Mouse (Mus musculus): Measurements from ENCODE around the gene Nup133. TPM values are rescaled to one million over a fixed set of nuclear protein-coding genes. Genes with fewer than 3 reads are reported as not detected.

Nup133 gene
- polyA plus RNA-seq, 1 experiment from 2014 or later = 42.1 TPM

DNA sequence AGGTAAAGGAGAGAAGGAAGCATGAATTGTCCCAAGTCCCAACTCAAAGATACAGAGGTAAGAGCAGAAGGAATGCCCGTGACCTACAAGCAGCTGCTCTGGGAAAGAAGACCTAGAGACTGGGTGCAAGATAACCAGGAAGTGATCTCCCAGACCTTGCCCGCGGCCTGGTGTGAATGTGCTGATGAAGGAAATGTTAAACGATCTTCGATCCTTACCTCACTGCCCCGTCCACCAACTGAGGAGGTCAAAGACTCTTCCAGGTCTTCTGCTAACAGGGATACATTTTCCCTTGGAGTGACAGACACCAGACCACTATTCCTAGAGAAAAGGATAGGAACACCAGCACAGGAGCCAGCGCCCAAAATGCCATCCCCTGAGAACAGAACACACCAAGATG lies 20.0 kb downstream of the Nup133 start:
- no peaks in the 10 kb centered on the region for H3K9me3 ChIP-seq (replicated peaks)
- H3K4me1 ChIP-seq = no peaks in the 10 kb centered on the region
- 93% methylated on average over 7 of the region's 7 CpGs for WGBS
- H3K27ac ChIP-seq = no peak overlapping the region
- H3K4me2 ChIP-seq (replicated peaks) = no peak overlapping the region
- no peak overlapping the region for H3K4me3 ChIP-seq
- no peak for ATAC-seq (ENCODE audit: low FRiP score)
- no peaks in the 10 kb centered on the region for H3K27me3 ChIP-seq
- peaks cover 71% of the 10 kb centered on the region for H3K36me3 ChIP-seq
- no peak overlapping the region for H3K9ac ChIP-seq

DNA sequence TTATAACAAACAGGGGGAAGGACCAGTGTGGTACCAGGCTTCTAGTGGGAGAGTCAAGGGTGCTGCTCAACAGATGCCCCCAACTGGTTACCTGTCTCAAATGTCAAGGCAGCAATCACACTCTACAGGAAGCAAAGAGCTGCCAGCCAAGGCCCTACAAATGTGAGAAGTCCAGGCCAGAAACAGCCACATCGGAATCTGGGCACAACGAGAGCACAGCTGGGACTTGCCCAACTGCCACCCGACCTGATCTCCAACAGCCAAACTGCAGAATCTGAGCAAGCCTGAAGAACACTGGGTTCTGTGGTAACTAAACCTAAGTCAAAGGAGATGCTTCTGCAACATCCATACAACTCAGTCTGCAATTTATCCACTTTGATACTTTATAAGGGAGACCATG lies 23.4 kb downstream of the Nup133 start:
- peaks cover 76% of the 10 kb centered on the region for H3K36me3 ChIP-seq
- no peak for ATAC-seq (ENCODE audit: low FRiP score)
- 92% methylated on average over 3 of the region's 3 CpGs for WGBS

DNA sequence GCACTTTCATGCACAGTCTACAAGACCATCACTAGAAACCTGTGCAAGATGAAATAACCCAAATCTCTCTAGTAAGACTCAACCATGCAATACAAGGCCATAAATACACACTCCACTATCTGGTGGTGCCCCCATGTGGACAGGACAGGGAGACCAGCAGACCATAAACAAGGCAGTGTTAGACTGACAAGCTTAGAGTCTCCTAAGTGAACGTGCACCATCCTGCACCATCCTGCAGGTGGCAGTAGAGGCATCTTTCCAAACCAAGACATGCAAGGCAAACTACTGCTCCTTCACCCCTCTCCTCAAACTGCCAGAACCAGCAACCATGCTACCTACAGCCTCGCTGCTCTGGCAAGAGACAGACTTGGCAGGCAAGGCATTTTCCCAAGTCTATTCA lies 24.3 kb downstream of the Nup133 start:
- H3K4me2 ChIP-seq (replicated peaks) = no peak overlapping the region
- no peaks in the 10 kb centered on the region for H3K4me1 ChIP-seq
- no peak overlapping the region for H3K9ac ChIP-seq
- H3K27me3 ChIP-seq = no peaks in the 10 kb centered on the region
- H3K36me3 ChIP-seq = peaks cover 76% of the 10 kb centered on the region
- peak; percentile 64; the same call in 1 of the 2 replicates for ATAC-seq (ENCODE audit: low FRiP score)
- no peaks in the 10 kb centered on the region for H3K9me3 ChIP-seq (replicated peaks)
- no peak overlapping the region for H3K27ac ChIP-seq
- H3K4me3 ChIP-seq = no peak overlapping the region
- WGBS = 16% methylated on average over 2 of the region's 2 CpGs

More for the DNA sequence above, 23.4 kb downstream of the Nup133 start:
- no peaks in the 10 kb centered on the region for H3K9me3 ChIP-seq (replicated peaks)
- H3K27ac ChIP-seq = no peak overlapping the region
- H3K4me3 ChIP-seq = no peak overlapping the region
- H3K27me3 ChIP-seq = no peaks in the 10 kb centered on the region
- no peaks in the 10 kb centered on the region for H3K4me1 ChIP-seq
- no peak overlapping the region for H3K9ac ChIP-seq
- H3K4me2 ChIP-seq (replicated peaks) = no peak overlapping the region

DNA sequence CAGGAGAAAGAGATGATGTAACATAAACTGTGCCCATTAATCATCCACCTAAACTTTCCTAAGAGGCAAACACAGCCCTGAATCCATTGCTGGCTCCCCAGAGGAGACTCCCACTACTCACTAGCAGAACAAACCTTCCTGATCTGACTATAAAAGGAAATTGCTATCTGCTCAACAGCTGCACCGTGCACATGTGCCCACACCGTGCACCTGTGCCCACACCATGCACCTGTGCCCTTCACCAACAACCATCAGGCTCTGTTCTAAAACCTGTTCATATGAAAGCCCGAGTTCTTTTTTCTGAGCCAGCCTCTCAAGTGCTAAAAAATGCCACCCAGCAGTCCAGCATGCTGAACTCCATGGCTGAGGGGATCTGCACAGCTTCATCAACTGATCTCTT lies 34.4 kb downstream of the Nup133 start:
- 97% methylated on average over 3 of the region's 3 CpGs for WGBS
- Histone ChIP-seq H3K27me3 (no peaks in the 10 kb centered on the region), H3K9ac (no peak overlapping the region), H3K9me3 (replicated peaks) (no peaks in the 10 kb centered on the region), H3K36me3 (peaks cover 87% of the 10 kb centered on the region), H3K27ac (no peak overlapping the region), H3K4me1 (no peaks in the 10 kb centered on the region), H3K4me2 (replicated peaks) (no peak overlapping the region), H3K4me3 (no peak overlapping the region)
- no peak for ATAC-seq (ENCODE audit: low FRiP score)

DNA sequence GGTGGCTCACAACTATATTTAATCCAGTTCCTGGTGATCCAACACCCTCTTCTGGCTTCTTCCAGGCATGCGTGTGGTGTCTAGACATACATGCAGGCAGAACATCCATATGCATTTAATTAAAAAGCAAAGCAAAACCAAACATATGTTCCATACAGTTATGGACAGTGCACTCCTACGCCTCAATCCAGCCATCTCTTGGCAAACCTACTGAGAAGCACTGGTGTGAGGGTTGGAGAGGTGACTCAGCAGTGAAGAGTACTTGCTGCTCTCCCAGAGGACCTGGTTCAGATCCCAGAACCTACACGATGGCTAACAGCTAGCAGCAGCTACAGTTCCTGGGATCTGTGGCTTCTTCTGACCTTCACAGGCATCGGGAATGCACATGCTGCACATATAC lies 36.8 kb downstream of the Nup133 start:
- no peaks in the 10 kb centered on the region for H3K27me3 ChIP-seq
- no peak for ATAC-seq (ENCODE audit: low FRiP score)
- no peaks in the 10 kb centered on the region for H3K4me1 ChIP-seq
- no peak overlapping the region for H3K9ac ChIP-seq
- WGBS = 91% methylated on average over 4 of the region's 4 CpGs
- H3K27ac ChIP-seq = no peak overlapping the region
- H3K4me3 ChIP-seq = no peak overlapping the region
- no peaks in the 10 kb centered on the region for H3K9me3 ChIP-seq (replicated peaks)
- H3K36me3 ChIP-seq = peaks cover 81% of the 10 kb centered on the region
- no peak overlapping the region for H3K4me2 ChIP-seq (replicated peaks)

DNA sequence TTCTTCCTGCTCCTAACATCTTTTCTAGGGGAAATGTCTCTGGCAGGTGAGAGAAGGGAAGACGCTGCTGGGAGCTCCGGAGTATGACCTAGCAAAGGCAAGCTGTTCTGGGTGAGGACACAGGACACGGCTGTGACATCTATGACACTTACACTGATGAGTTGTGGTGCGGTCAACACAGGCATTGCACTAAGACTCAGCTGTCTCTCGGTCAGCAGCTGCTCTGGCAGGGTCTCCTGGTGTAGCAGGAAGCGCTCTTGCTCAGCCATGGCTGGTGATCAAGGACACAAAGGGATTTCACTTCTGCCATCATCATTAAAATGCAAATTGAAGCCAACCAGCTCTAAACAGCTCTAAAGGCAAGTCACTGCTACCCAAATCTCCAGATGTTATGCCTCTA lies 41.5 kb downstream of the Nup133 start:
- Histone ChIP-seq H3K9me3 (replicated peaks) (no peaks in the 10 kb centered on the region), H3K27ac (no peak overlapping the region), H3K4me2 (replicated peaks) (no peak overlapping the region), H3K27me3 (no peaks in the 10 kb centered on the region), H3K9ac (no peak overlapping the region), H3K4me1 (no peaks in the 10 kb centered on the region), H3K4me3 (no peak overlapping the region), H3K36me3 (peaks cover 84% of the 10 kb centered on the region)
- WGBS = 94% methylated on average over 6 of the region's 6 CpGs
- ATAC-seq (ENCODE audit: low FRiP score) = no peak

DNA sequence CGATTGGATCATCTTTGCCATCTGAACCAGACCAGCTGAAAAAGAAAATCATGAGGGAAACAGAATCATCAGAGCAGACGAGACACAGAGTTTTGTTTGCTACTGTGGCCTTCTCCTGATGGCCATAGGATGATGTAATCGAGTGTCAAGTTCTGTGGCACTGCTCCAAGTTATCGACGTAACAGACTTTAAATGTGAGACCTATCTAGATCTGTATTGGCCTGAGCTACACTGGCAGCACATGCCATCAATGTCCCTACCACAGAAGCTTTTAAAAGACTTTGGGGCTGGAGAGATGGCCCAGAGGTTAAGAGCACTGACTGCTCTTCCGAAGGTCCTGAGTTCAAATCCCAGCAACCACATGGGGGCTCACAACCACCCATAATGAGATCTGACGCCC lies 46.4 kb downstream of the Nup133 start:
- H3K36me3 ChIP-seq = peaks cover 71% of the 10 kb centered on the region
- ATAC-seq (ENCODE audit: low FRiP score) = no peak

DNA sequence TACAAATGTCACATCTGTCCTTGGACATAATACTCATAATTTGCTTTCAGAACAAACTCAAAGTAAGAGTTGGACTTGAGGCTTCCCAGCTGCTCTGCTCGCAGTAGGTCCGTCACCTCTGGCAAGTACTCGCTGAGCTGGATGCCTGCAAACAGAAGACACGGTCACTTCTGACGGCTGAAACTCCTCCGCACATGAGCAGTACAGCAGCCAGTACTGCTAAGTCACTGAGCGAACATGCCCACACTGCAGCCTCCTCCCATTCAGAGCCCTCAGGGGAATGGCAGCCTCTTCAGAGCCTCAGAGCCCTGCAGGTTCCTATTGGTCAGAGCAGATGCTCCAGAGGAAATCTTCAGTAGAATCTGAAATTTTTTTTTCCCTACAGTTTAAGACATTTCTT lies 49.7 kb downstream of the Nup133 start:
- no peaks in the 10 kb centered on the region for H3K9me3 ChIP-seq (replicated peaks)
- no peak overlapping the region for H3K9ac ChIP-seq
- H3K4me2 ChIP-seq (replicated peaks) = no peak overlapping the region
- no peaks in the 10 kb centered on the region for H3K4me1 ChIP-seq
- no peak overlapping the region for H3K27ac ChIP-seq
- H3K4me3 ChIP-seq = no peak overlapping the region
- ATAC-seq (ENCODE audit: low FRiP score) = no peak
- WGBS = 91% methylated on average over 7 of the region's 7 CpGs
- H3K36me3 ChIP-seq = peaks cover 44% of the 10 kb centered on the region
- H3K27me3 ChIP-seq = peaks cover 29% of the 10 kb centered on the region

More for the DNA sequence above, 46.4 kb downstream of the Nup133 start:
- no peak overlapping the region for H3K4me3 ChIP-seq
- H3K27ac ChIP-seq = no peak overlapping the region
- WGBS = 92% methylated on average over 7 of the region's 7 CpGs
- H3K27me3 ChIP-seq = no peaks in the 10 kb centered on the region
- H3K4me2 ChIP-seq (replicated peaks) = no peak overlapping the region
- no peaks in the 10 kb centered on the region for H3K4me1 ChIP-seq
- H3K9me3 ChIP-seq (replicated peaks) = no peaks in the 10 kb centered on the region
- no peak overlapping the region for H3K9ac ChIP-seq

DNA sequence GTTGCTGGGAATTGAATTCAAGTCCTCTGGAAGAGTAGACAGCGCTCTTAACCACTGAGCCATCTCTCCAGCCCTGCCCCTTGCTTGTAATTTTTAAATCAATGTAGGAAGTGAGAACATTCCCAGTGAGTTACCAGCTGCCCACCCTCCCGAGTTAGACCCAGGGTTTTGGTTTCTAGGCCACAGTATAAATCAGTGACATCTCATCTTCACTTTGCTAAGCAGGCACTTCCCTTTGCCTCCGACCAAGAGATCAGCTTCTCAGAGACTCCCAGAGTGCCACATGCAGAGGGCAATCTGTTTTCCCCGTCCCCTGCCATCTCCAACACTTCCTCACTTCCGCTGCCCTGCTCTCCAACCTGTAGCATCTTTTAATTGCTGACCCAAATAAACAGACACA lies 50.5 kb downstream of the Nup133 start:
- peaks cover 36% of the 10 kb centered on the region for H3K36me3 ChIP-seq
- no peaks in the 10 kb centered on the region for H3K9me3 ChIP-seq (replicated peaks)
- no peak overlapping the region for H3K4me2 ChIP-seq (replicated peaks)
- no peaks in the 10 kb centered on the region for H3K4me1 ChIP-seq
- WGBS = 89% methylated on average over 5 of the region's 5 CpGs
- H3K27ac ChIP-seq = no peak overlapping the region
- no peak for ATAC-seq (ENCODE audit: low FRiP score)
- H3K9ac ChIP-seq = no peak overlapping the region
- peaks cover 37% of the 10 kb centered on the region for H3K27me3 ChIP-seq
- H3K4me3 ChIP-seq = no peak overlapping the region

DNA sequence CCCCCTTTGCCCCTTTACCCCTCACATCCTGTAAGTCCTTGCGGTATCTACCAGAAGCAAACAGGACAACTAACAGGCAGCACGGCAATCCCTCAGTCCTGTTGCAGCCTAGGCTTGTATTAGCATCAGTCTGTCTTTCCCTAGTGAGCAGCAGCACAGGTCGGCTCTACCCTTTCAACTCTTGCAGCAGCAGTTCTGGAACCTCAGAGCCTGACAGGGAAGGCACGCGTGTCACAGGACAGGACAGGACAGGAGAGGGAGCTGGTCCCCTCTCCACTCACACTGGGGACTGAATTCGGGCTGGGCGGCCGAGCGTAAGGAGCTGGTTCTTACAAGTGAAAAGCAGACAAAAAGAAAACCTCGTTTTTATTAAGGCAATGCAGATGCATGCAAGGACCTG lies 52.3 kb downstream of the Nup133 start:
- Histone ChIP-seq H3K36me3 (peaks cover 19% of the 10 kb centered on the region), H3K4me2 (replicated peaks) (no peak overlapping the region), H3K9me3 (replicated peaks) (no peaks in the 10 kb centered on the region), H3K9ac (no peak overlapping the region), H3K27me3 (peaks cover 55% of the 10 kb centered on the region), H3K27ac (no peak overlapping the region), H3K4me3 (no peak overlapping the region), H3K4me1 (peaks cover 12% of the 10 kb centered on the region)
- ATAC-seq (ENCODE audit: low FRiP score) = no peak
- 55% methylated on average over 10 of the region's 10 CpGs for WGBS

DNA sequence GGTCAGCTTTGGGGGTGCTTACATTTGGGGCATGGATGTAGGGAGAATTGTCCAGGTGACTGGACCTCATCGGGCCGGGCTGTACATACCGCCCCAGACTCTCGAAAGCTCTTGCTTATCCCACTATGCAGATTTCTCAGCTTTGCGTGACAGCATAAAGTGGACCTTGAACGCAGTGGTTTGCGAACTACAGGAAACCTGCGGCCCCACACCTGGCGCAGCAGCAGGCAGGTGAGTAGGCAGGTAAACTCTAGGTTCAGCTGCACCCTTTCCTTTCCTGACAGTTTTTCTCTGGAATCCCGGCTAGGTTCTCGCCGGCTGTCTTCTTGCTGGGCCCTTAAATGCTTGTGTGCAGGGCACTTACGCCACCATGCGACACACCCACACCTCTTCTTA lies 52.7 kb downstream of the Nup133 start:
- Histone ChIP-seq H3K4me1 (peaks cover 16% of the 10 kb centered on the region), H3K9me3 (replicated peaks) (no peaks in the 10 kb centered on the region), H3K9ac (no peak overlapping the region), H3K4me3 (no peak overlapping the region), H3K27me3 (peaks cover 59% of the 10 kb centered on the region), H3K36me3 (peaks cover 15% of the 10 kb centered on the region), H3K4me2 (replicated peaks) (no peak overlapping the region), H3K27ac (no peak overlapping the region)
- WGBS = 65% methylated on average over 14 of the region's 14 CpGs
- no peak for ATAC-seq (ENCODE audit: low FRiP score)

DNA sequence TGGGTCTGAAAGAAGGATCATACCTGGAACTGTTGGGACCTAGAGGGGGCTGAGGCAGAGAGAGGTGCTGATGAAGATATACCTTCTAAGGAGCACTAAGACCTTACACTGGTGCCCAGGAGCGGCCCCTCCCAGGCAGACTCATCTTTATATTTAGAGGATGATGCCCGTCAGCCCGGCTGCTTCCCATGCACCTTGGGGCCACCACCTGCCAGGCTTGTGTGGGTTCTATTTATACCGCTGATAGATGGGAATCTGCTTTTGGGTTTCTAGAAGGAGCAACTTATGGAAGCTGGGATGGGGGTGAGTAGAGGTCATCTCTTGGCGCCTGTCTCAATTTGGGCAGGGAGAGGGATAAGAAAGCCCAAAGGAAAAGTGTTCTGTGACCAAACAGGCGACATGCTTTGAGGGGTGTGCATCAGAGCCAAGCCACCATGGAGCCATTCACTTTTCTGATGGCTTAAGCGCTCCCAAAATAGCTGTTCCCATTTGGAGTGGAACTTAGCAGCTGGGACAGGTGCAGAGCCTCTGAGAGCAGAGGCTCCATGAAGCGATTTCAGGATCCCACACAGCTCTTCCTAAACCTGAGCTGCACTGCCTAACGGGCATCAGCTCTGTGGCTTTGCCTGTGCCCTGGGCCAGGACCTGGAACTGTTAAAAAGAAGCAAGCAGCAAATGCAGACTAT lies 53.2 kb downstream of the Nup133 start:
- H3K27ac ChIP-seq = no peak overlapping the region
- H3K9me3 ChIP-seq (replicated peaks) = no peaks in the 10 kb centered on the region
- H3K9ac ChIP-seq = no peak overlapping the region
- H3K4me3 ChIP-seq = no peak overlapping the region
- WGBS = 71% methylated on average over 9 of the region's 9 CpGs
- H3K4me2 ChIP-seq (replicated peaks) = no peak overlapping the region
- 0 out of 2 replicates have a peak, but pooled peaks cover 11% of the 10 kb centered on the region for H3K36me3 ChIP-seq
- no peak for ATAC-seq (ENCODE audit: low FRiP score)
- H3K4me1 ChIP-seq = peaks cover 20% of the 10 kb centered on the region
- H3K27me3 ChIP-seq = peaks cover 64% of the 10 kb centered on the region

DNA sequence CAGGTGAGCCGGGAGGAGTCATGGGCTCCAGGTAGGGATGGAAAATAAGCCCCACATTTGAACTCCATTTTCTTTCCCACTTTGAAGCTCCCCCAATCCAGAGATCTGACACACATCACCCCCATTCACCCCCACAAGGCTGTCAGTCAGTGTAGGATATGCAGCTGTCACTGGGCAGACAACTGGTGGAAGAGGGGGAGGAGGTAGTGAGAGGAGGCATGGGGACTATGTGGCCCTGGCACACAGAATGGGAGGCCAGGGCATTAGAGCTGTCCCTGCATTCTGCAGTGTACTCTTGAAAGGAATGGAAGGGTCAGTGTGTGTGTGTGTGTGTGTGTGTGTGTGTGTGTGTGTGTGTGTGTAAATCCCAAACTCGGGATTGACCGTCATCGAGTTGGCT lies 53.8 kb downstream of the Nup133 start:
- Histone ChIP-seq H3K4me3 (no peak overlapping the region), H3K27me3 (peaks cover 70% of the 10 kb centered on the region), H3K9ac (no peak overlapping the region), H3K27ac (no peak overlapping the region), H3K4me1 (peaks cover 20% of the 10 kb centered on the region), H3K9me3 (replicated peaks) (no peaks in the 10 kb centered on the region), H3K36me3 (0 out of 2 replicates have a peak, but pooled peaks cover 5% of the 10 kb centered on the region), H3K4me2 (replicated peaks) (no peak overlapping the region)
- WGBS = 81% methylated on average over 4 of the region's 4 CpGs
- ATAC-seq (ENCODE audit: low FRiP score) = no peak

Data from hindbrain, embryonic 12.5 days (tissue).